In the genomic region with DNA sequence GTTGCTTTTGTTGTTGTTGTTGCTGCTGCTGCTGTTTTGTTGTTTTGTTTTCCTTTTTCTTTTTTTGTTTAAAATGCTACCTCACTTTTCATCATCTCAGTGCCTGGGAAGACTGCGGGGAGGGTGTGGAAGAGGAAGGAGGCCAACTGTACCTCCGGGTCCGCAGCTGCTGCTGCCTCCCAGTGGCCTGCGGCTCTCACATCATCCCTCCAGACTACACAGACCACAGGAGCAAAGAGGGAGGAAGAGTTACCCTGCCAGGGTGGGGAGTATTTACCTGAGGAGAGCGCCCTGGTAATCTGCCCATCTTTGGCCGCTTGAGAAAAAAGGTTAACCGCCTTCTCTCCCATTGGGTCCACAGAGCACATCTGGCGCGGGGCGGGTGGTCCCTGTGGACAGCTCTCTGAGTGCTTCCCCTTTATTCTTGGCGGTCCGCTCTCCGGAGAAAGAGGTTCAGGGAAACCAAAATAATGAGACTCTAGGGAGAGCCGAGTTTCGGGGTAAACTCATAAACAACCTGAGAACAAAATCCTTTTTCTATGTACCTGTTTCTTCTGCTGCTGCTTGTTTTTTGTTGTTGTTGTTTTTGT, we compare ENCODE assay signal across 8 mouse cellular contexts. TPM values are rescaled to one million over a fixed set of nuclear protein-coding genes. Genes with fewer than 3 reads are reported as not detected.
A peak's percentile ranks its signal among the peaks of the same experiment; 100 is the strongest.
DNase-seq lines count a peak whose midpoint lies in the region; ATAC-seq and TF ChIP-seq lines count a peak whose summit lies in the region.

No protein-coding gene starts in this region.

- H3K9me3 ChIP-seq in intestine, embryonic 15.5 days, result no peaks in the 10 kb centered on the region
- H3K9me3 ChIP-seq in midbrain, postnatal 0 days (ENCODE audit: low read length), result no peaks in the 10 kb centered on the region

- peak; percentile 48; the same call in 1 of the 2 replicates for ATAC-seq in intestine, embryonic 15.5 days
- ATAC-seq in midbrain, postnatal 0 days (ENCODE audit: low FRiP score), result no peak

- no peak for TF ChIP-seq POLR2A in thymus, adult 2 months (IDR thresholded peaks at IDR 0.05; ENCODE audit: control insufficient read depth, extremely low read depth, insufficient read depth, low read length, poor library complexity)

- DNase-seq in embryo, embryonic 10.5 days (ENCODE audit: low spot score), result peak; percentile 49
- DNase-seq in embryo, embryonic 9.5 days (ENCODE audit: extremely low spot score), result no peak
- DNase-seq in thymus, adult 2 months, result peak; percentile 36
- DNase-seq in thymus, postnatal 10 days (ENCODE audit: low spot score in 2 of 2), result no peak
- no peak for DNase-seq in midbrain, postnatal 0 days (ENCODE audit: low spot score)
- no peak for DNase-seq in cerebellum, adult 8-10 months
- no peak for DNase-seq in layer of hippocampus, adult 18-20 months (ENCODE audit: low spot score in 2 of 2)

- H3K27me3 ChIP-seq in thymus, adult 2 months (ENCODE audit: control insufficient read depth, insufficient read depth, low read length), result no peaks in the 10 kb centered on the region
- H3K27me3 ChIP-seq in intestine, embryonic 15.5 days (replicated peaks), result no peaks in the 10 kb centered on the region
- H3K27me3 ChIP-seq in midbrain, postnatal 0 days (ENCODE audit: insufficient read depth, low read length), result no peaks in the 10 kb centered on the region

- no peak overlapping the region for H3K9ac ChIP-seq in intestine, embryonic 15.5 days
- no peak overlapping the region for H3K9ac ChIP-seq in midbrain, postnatal 0 days (replicated peaks; ENCODE audit: low read length, poor library complexity, severe bottlenecking)

- peak overlapping the region; percentile 45; the same call in 1 of the 2 replicates for H3K4me2 ChIP-seq in intestine, embryonic 15.5 days (replicated peaks)
- 0 out of 2 replicates have a peak overlapping the region, but pooled peaks have one; percentile 12 for H3K4me2 ChIP-seq in midbrain, postnatal 0 days (ENCODE audit: low read depth, low read length, poor library complexity, severe bottlenecking)

- no peak overlapping the region for H3K4me3 ChIP-seq in thymus, adult 2 months (ENCODE audit: control insufficient read depth, insufficient read depth, low read length)
- H3K4me3 ChIP-seq in intestine, embryonic 15.5 days (replicated peaks), result no peak overlapping the region
- no peak overlapping the region for H3K4me3 ChIP-seq in midbrain, postnatal 0 days (ENCODE audit: low read depth, low read length)

- H3K4me1 ChIP-seq in thymus, adult 2 months (replicated peaks; ENCODE audit: control insufficient read depth, insufficient read depth, low read length), result peaks cover 14% of the 10 kb centered on the region
- peaks cover 24% of the 10 kb centered on the region for H3K4me1 ChIP-seq in intestine, embryonic 15.5 days (replicated peaks)
- H3K4me1 ChIP-seq in midbrain, postnatal 0 days (ENCODE audit: insufficient read depth, low read length), result no peaks in the 10 kb centered on the region

- peak; percentile 79 for TF ChIP-seq CTCF in thymus, adult 2 months (IDR thresholded peaks at IDR 0.05; ENCODE audit: borderline replicate concordance, control insufficient read depth, extremely low read depth, insufficient read depth, low read length, poor library complexity)
- peak; percentile 69 for TF ChIP-seq CTCF in midbrain, postnatal 0 days (IDR thresholded peaks at IDR 0.05)

- H3K27ac ChIP-seq in thymus, adult 2 months (ENCODE audit: control insufficient read depth, insufficient read depth, low read length), result no peak overlapping the region
- no peak overlapping the region for H3K27ac ChIP-seq in intestine, embryonic 15.5 days
- H3K27ac ChIP-seq in midbrain, postnatal 0 days (ENCODE audit: low read depth, low read length), result no peak overlapping the region

- 10% methylated on average over 15 of the region's 15 CpGs for WGBS in thymus, adult 2 months
- 24% methylated on average over 15 of the region's 15 CpGs for WGBS in intestine, embryonic 15.5 days
- 27% methylated on average over 15 of the region's 15 CpGs for WGBS in midbrain, postnatal 0 days

- no peaks in the 10 kb centered on the region for H3K36me3 ChIP-seq in thymus, adult 2 months (ENCODE audit: control insufficient read depth, insufficient read depth, low read length)
- H3K36me3 ChIP-seq in intestine, embryonic 15.5 days, result no peaks in the 10 kb centered on the region
- H3K36me3 ChIP-seq in midbrain, postnatal 0 days (ENCODE audit: insufficient read depth, low read length), result no peaks in the 10 kb centered on the region

RNA-seq across cellular contexts. Expression of a gene that starts 10.1 kb away (rescaled TPM):
- 544 TPM in 2 replicates for polyA plus RNA-seq in thymus, adult 2 months (2012; rRNA removed)
- polyA plus RNA-seq in intestine, embryonic 15.5 days (2015; fragmentation: Nextera tagmentation; extraction: Ambion mirVana), result 485 and 544 TPM in 2 replicates
- total RNA-seq in midbrain, postnatal 0 days (2014; rRNA removed), result 119 and 193 TPM in 2 replicates
- 284 and 296 TPM in 2 replicates for polyA plus RNA-seq in midbrain, postnatal 0 days (2015; fragmentation: Nextera tagmentation; extraction: Ambion mirVana)
- total RNA-seq in layer of hippocampus, adult 18-20 months (2021), result 100 to 1,000 TPM; 136 to 144 TPM

RNA-seq across cellular contexts. Expression of a gene that starts 14.5 kb away (rescaled TPM):
- 196 TPM in 2 replicates for polyA plus RNA-seq in thymus, adult 2 months (2012; rRNA removed)
- 90.0 and 90.7 TPM in 2 replicates for polyA plus RNA-seq in intestine, embryonic 15.5 days (2015; fragmentation: Nextera tagmentation; extraction: Ambion mirVana)
- 44.2 and 58.1 TPM in 2 replicates for total RNA-seq in midbrain, postnatal 0 days (2014; rRNA removed)
- 42.1 and 47.9 TPM in 2 replicates for polyA plus RNA-seq in midbrain, postnatal 0 days (2015; fragmentation: Nextera tagmentation; extraction: Ambion mirVana)
- total RNA-seq in layer of hippocampus, adult 18-20 months (2021), result 10 to 100 TPM; 41.2 to 43.2 TPM

Comparison
In these comparisons a context has a peak if more than half of its experiments do, and no peak if none do; other contexts are left out.
1. DNase-seq: peak in embryo, embryonic 10.5 days (single experiment) and thymus, adult 2 months (single experiment); none in embryo, embryonic 9.5 days (single experiment), thymus, postnatal 10 days (0 of 2), midbrain, postnatal 0 days (single experiment), cerebellum, adult 8-10 months (single experiment) and layer of hippocampus, adult 18-20 months (0 of 2).